Mouse (Mus musculus) right cerebral cortex, postnatal 4 days (tissue): ENCODE results near the gene Prcp.
A peak's percentile ranks its signal among the peaks of the same experiment; 100 is the strongest.
"Not testable (repeated sequence)": the region's sequence is repeated elsewhere in the genome, so short reads cannot be mapped to it uniquely, and the experiment has no call there.

Experiments used
- DNase-seq: peaks from one replicate; pipeline ENCODE4 v3.0.0-alpha.2; 2022

The Prcp gene

GRCm38 (mm10) chr7:92890618-92891230 is 16.5 kb downstream of the Prcp start:
- DNase-seq: no peak

GRCm38 (mm10) chr7:92893478-92893877 is 19.2 kb downstream of the Prcp start:
- no peak for DNase-seq

- DNase-seq: no peak
These were observed 21.8 kb downstream of the Prcp start for GRCm38 (mm10) chr7:92896036-92896435.

- DNase-seq: peak; percentile 7
These were observed 22.8 kb downstream of the Prcp start for GRCm38 (mm10) chr7:92897021-92897420.

- peak; percentile 46 for DNase-seq
These were observed 29.2 kb downstream of the Prcp start for GRCm38 (mm10) chr7:92903360-92904038.

- DNase-seq: not testable (repeated sequence)
These were observed 30.0 kb downstream of the Prcp start for GRCm38 (mm10) chr7:92904285-92904684.

GRCm38 (mm10) chr7:92920172-92920856 is 46.0 kb downstream of the Prcp start:
- no peak for DNase-seq

GRCm38 (mm10) chr7:92920857-92921172 is 46.5 kb downstream of the Prcp start:
- DNase-seq: no peak

- no peak for DNase-seq
These were observed 58.5 kb downstream of the Prcp start for GRCm38 (mm10) chr7:92932792-92933191.

- DNase-seq: peak; percentile 22
These were observed 59.2 kb downstream of the Prcp start for GRCm38 (mm10) chr7:92933308-92933948.

GRCm38 (mm10) chr7:92936747-92937146 is 62.5 kb downstream of the Prcp start:
- no peak for DNase-seq

- DNase-seq: peak; percentile 29
These were observed 63.7 kb downstream of the Prcp start for GRCm38 (mm10) chr7:92937955-92938354.

- DNase-seq: no peak
These were observed 65.5 kb downstream of the Prcp start for GRCm38 (mm10) chr7:92939776-92940175.

GRCm38 (mm10) chr7:92950775-92951174 is 76.5 kb downstream of the Prcp start:
- DNase-seq: no peak

GRCm38 (mm10) chr7:92952210-92952609 is 77.9 kb downstream of the Prcp start:
- no peak for DNase-seq

- DNase-seq: no peak
These were observed 85.5 kb downstream of the Prcp start for GRCm38 (mm10) chr7:92959758-92960157.

GRCm38 (mm10) chr7:92961876-92962275 is 87.6 kb downstream of the Prcp start:
- DNase-seq: no peak

- no peak for DNase-seq
These were observed 90.7 kb downstream of the Prcp start for GRCm38 (mm10) chr7:92964754-92965501.

- DNase-seq: peak; percentile 9
These were observed 93.3 kb downstream of the Prcp start for GRCm38 (mm10) chr7:92967381-92968127.

GRCm38 (mm10) chr7:92977429-92977828 is 103.2 kb downstream of the Prcp start:
- DNase-seq: no peak

- DNase-seq: no peak
These were observed 104.0 kb downstream of the Prcp start for GRCm38 (mm10) chr7:92978225-92978624.

- not testable (repeated sequence) for DNase-seq
These were observed 104.5 kb downstream of the Prcp start for GRCm38 (mm10) chr7:92978720-92979119.
